Mouse (Mus musculus) layer of hippocampus, adult 9-10 months (tissue): ENCODE results near the gene Nlrp3.
A peak's percentile ranks its signal among the peaks of the same experiment; 100 is the strongest.

Source experiments
- DNase-seq: peaks from one replicate; pipeline ENCODE4 v3.0.0; 2022; ENCODE audit warnings: low spot score

The Nlrp3 gene

GRCm38 (mm10) chr11:59541324-59541723, at the start of gene Nlrp3:
Nlrp3 (plus strand) TSS chr11:59541568.
- DNase-seq = no peak

- DNase-seq = no peak
These were observed 44.6 kb upstream of the Nlrp3 start for GRCm38 (mm10) chr11:59496672-59497310.

GRCm38 (mm10) chr11:59497747-59498146, 43.6 kb upstream of the Nlrp3 start:
- no peak for DNase-seq

GRCm38 (mm10) chr11:59501978-59502700, 39.2 kb upstream of the Nlrp3 start:
- no peak for DNase-seq

GRCm38 (mm10) chr11:59505351-59505838, 36.0 kb upstream of the Nlrp3 start:
- DNase-seq = no peak

- DNase-seq = no peak
These were observed 35.3 kb upstream of the Nlrp3 start for GRCm38 (mm10) chr11:59505839-59506712.

GRCm38 (mm10) chr11:59506713-59507074, 34.7 kb upstream of the Nlrp3 start:
- DNase-seq = no peak

- DNase-seq = no peak
These were observed 29.8 kb upstream of the Nlrp3 start for GRCm38 (mm10) chr11:59511558-59511957.

- DNase-seq = no peak
These were observed 28.6 kb upstream of the Nlrp3 start for GRCm38 (mm10) chr11:59512733-59513132.

- DNase-seq = no peak
These were observed 27.8 kb upstream of the Nlrp3 start for GRCm38 (mm10) chr11:59513556-59513955.

- no peak for DNase-seq
These were observed 27.0 kb upstream of the Nlrp3 start for GRCm38 (mm10) chr11:59514381-59514780.

GRCm38 (mm10) chr11:59514789-59515188, 26.6 kb upstream of the Nlrp3 start:
- DNase-seq = no peak

- no peak for DNase-seq
These were observed 23.9 kb upstream of the Nlrp3 start for GRCm38 (mm10) chr11:59517441-59517840.

GRCm38 (mm10) chr11:59518226-59518625, 23.1 kb upstream of the Nlrp3 start:
- DNase-seq = no peak

GRCm38 (mm10) chr11:59519741-59520495, 21.4 kb upstream of the Nlrp3 start:
- no peak for DNase-seq

- DNase-seq = no peak
These were observed 17.2 kb upstream of the Nlrp3 start for GRCm38 (mm10) chr11:59524150-59524549.

- DNase-seq = peak; percentile 80
These were observed 16.1 kb upstream of the Nlrp3 start for GRCm38 (mm10) chr11:59525237-59525636.

- no peak for DNase-seq
These were observed 14.8 kb upstream of the Nlrp3 start, which contains the start of gene Zkscan17 for GRCm38 (mm10) chr11:59526472-59527080. Zkscan17 (minus strand) TSS chr11:59526751.

- DNase-seq = no peak
These were observed 11.1 kb upstream of the Nlrp3 start for GRCm38 (mm10) chr11:59530221-59530620.

- no peak for DNase-seq
These were observed 10.4 kb upstream of the Nlrp3 start for GRCm38 (mm10) chr11:59530870-59531535.

- no peak for DNase-seq
These were observed 9.8 kb upstream of the Nlrp3 start for GRCm38 (mm10) chr11:59531562-59531961.
